Mouse (Mus musculus): ENCODE results near the gene Zfpm1. TPM values are rescaled to one million over a fixed set of nuclear protein-coding genes. Genes with fewer than 3 reads are reported as not detected.

Gene Zfpm1
- total RNA-seq, 2 experiments from 2014 or later = 27.2 to 29.0 TPM

Other genes with a start within 250 kb of the Zfpm1 start
- not detected for gene Trhr2, start 78.6 kb downstream of the Zfpm1 start, total RNA-seq (2021)
- 10 to 100 TPM; 36.2 to 37.7 TPM for gene Zc3h18, start 94.5 kb downstream of the Zfpm1 start, total RNA-seq (2021)
- gene Il17c, start 139.9 kb downstream of the Zfpm1 start, total RNA-seq (2021) = not detected
- gene Cyba, start 150.8 kb downstream of the Zfpm1 start, total RNA-seq (2021) = 10 to 100 TPM; 38.6 to 40.1 TPM
- gene Mvd, start 161.3 kb downstream of the Zfpm1 start, total RNA-seq (2021) = 1 to 10 TPM; 7.4 to 8.0 TPM
- 1 to 10 TPM in 1 of 2 experiments, under 1 TPM in 1; 0.27 to 1.5 TPM for gene Snai3, start 178.6 kb downstream of the Zfpm1 start, total RNA-seq (2021)
- 10 to 100 TPM; 40.4 to 42.0 TPM for gene Rnf166, start 193.9 kb downstream of the Zfpm1 start, total RNA-seq (2021)
- 10 to 100 TPM; 21.2 to 21.4 TPM for gene Ctu2, start 194.0 kb downstream of the Zfpm1 start, total RNA-seq (2021)

Data from adrenal gland, postnatal 10 days (tissue).